Mouse (Mus musculus): ENCODE results near the gene Stag1.

GRCm38 (mm10) chr9:100692239-100692638 lies 94.6 kb downstream of the Stag1 start:
- no peak for TF ChIP-seq CTCF (IDR thresholded peaks at IDR 0.05; ENCODE audit: extremely low read depth, insufficient read depth, low read length)
- TF ChIP-seq POLR2A (IDR thresholded peaks at IDR 0.05; ENCODE audit: extremely low read depth, insufficient read depth, low read length) = no peak
